Mouse (Mus musculus): ENCODE results near the gene Morc1.

DNA sequence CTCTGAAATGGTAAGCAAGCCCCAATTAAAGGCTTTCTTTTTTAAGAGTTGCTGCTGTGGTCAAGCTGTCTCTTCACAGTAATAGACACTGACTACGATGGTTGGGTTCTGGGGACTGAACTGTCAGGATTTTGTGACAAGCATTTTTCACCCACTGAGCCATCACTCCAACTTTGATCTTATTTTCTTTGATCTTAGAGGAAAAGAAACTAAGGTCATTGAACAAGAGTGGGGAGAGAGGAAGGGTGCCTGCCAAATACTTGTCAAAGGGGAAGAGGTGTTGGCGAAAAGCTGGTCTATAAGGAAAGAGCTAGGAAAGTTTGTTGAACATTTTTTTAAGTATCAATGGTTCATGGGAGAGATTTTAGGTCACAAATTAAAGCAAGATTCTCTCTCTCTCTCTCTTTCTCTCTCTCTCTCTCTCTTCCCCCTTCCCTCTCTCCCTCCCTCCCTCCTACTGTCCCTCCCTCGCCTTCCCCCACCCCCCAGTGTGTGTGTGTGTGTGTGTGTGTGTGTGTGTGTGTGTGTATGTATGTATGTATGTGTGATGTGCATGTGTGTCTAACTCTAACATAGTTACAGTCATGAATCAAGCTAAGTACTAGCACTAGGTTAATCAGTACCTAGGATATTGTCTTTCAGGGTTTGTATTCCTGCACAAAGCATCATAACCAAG, 47.3 kb upstream of the Morc1 start:
- no peak for TF ChIP-seq CTCF (IDR thresholded peaks at IDR 0.05; ENCODE audit: low read depth)
- no peak for TF ChIP-seq EP300 (optimal IDR thresholded peaks at IDR 0.05)
